6 mouse cellular contexts compared by ENCODE assay signal in genomic region chr7:135697021-135697740, GRCm38 (mm10). TPM values are rescaled to one million over a fixed set of nuclear protein-coding genes. Genes with fewer than 3 reads are reported as not detected.
DNase-seq lines count a peak whose midpoint lies in the region; ATAC-seq and TF ChIP-seq lines count a peak whose summit lies in the region.
"Not testable (repeated sequence)": the region's sequence is repeated elsewhere in the genome, so short reads cannot be mapped to it uniquely, and the experiment has no call there.

No protein-coding gene starts in this region.

- H3K4me1 ChIP-seq in heart, embryonic 15.5 days (replicated peaks), result peaks cover 20% of the 10 kb centered on the region
- not testable (repeated sequence) for H3K4me1 ChIP-seq in lung, embryonic 16.5 days (replicated peaks; ENCODE audit: control insufficient read depth, insufficient read depth, low read length)

- H3K9me3 ChIP-seq in heart, embryonic 15.5 days (replicated peaks); lung, embryonic 16.5 days (ENCODE audit: control insufficient read depth, low read length): not testable (repeated sequence)

- 73% methylated on average over 5 of the region's 5 CpGs for WGBS in heart, embryonic 15.5 days
- 56% methylated on average over 5 of the region's 5 CpGs for WGBS in lung, embryonic 16.5 days

- not testable (repeated sequence) for ATAC-seq in heart, embryonic 15.5 days (replicated peaks; ENCODE audit: insufficient number of reproducible peaks, insufficient read depth, low FRiP score, low read depth)
- peak; percentile 44 for ATAC-seq in lung, embryonic 16.5 days (ENCODE audit: low read depth)

- H3K9ac ChIP-seq in heart, embryonic 15.5 days; lung, embryonic 16.5 days (ENCODE audit: low read length): not testable (repeated sequence)

- H3ac ChIP-seq in myocyte (ENCODE audit: control insufficient read depth, insufficient read length), result not testable (repeated sequence)

- not testable (repeated sequence) for H3K27me3 ChIP-seq in heart, embryonic 15.5 days; lung, embryonic 16.5 days (ENCODE audit: control insufficient read depth, insufficient read depth, low read depth, low read length); myocyte (ENCODE audit: control insufficient read depth, insufficient read depth, insufficient read length)

- not testable (repeated sequence) for TF ChIP-seq POLR2A in myocyte (IDR thresholded peaks at IDR 0.05; ENCODE audit: insufficient read length, low read depth)

- H3K27ac ChIP-seq in heart, embryonic 15.5 days, result 0 out of 2 replicates have a peak overlapping the region, but pooled peaks have one; percentile 20
- H3K27ac ChIP-seq in lung, embryonic 16.5 days (ENCODE audit: low read length), result not testable (repeated sequence)

- not testable (repeated sequence) for H3K4me2 ChIP-seq in heart, embryonic 15.5 days; lung, embryonic 16.5 days (ENCODE audit: low read depth, low read length)
- peak overlapping the region; percentile 18 for H3K4me2 ChIP-seq in myocyte (ENCODE audit: low read depth)

- peaks cover 75% of the 10 kb centered on the region for H3K36me3 ChIP-seq in heart, embryonic 15.5 days
- peaks cover 63% of the 10 kb centered on the region for H3K36me3 ChIP-seq in lung, embryonic 16.5 days (ENCODE audit: control insufficient read depth, insufficient read depth, low read length)
- H3K36me3 ChIP-seq in myocyte (ENCODE audit: control insufficient read depth, insufficient read depth), result peaks cover 56% of the 10 kb centered on the region

- H3K4me3 ChIP-seq in heart, embryonic 15.5 days; lung, embryonic 16.5 days (ENCODE audit: low read length); myocyte: not testable (repeated sequence)

- peaks cover 34% of the 10 kb centered on the region for H3K79me2 ChIP-seq in myocyte (ENCODE audit: control insufficient read depth, insufficient read depth)

- peak; percentile 66 for DNase-seq in 3T3-L1 (ENCODE audit: low read depth, low spot score)
- DNase-seq in brain, adult 2 months (ENCODE audit: low read depth, low spot score), result peak; percentile 35
- peak; percentile 24 for DNase-seq in lung, postnatal 14 days

RNA-seq across cellular contexts. Expression of gene Mki67, which starts 19.0 kb away (rescaled TPM):
- 20.2 and 27.1 TPM in 2 replicates for polyA plus RNA-seq in heart, embryonic 15.5 days (2015; fragmentation: Nextera tagmentation; extraction: Ambion mirVana)
- polyA plus RNA-seq in lung, embryonic 16.5 days (2015; fragmentation: Nextera tagmentation; extraction: Ambion mirVana), result 43.7 and 44.3 TPM in 2 replicates
- 6.8 TPM for polyA plus RNA-seq in myocyte (2012; fragmentation: generic; extraction: Trizol)
